Mouse (Mus musculus) cerebellum, adult 2 months (tissue): ENCODE results near the gene Sppl2c.

ENCODE experiments used
- CTCF ChIP-seq: fragments of 200-500 bp; IDR thresholded peaks from 2 replicates; pipeline ENCODE4 v1.5.1; 2011; ENCODE audit warnings: low read depth, mild to moderate bottlenecking, control low read depth, low read length, moderate library complexity, borderline replicate concordance; ENCODE audit not compliant: insufficient read depth
- POLR2A ChIP-seq: fragments of 200-500 bp; IDR thresholded peaks from 2 replicates; pipeline ENCODE4 v1.6.1; 2011; ENCODE audit warnings: low read length, control low read depth, borderline replicate concordance; ENCODE audit not compliant: insufficient read depth

GRCm38 (mm10) chr11:104161153-104161552 is 25.0 kb upstream of the Sppl2c start:
- TF ChIP-seq CTCF (no peak), POLR2A (no peak)
